Mouse (Mus musculus) ES-E14 (cell line): ENCODE results near the gene Trappc6a. TPM values are rescaled to one million over a fixed set of nuclear protein-coding genes. Genes with fewer than 3 reads are reported as not detected.

ENCODE experiments used
- DNase-seq: peaks from one replicate; pipeline ENCODE4 v3.0.0-alpha.2; 2013; ENCODE audit warnings: low read depth, low spot score
- H3K27ac ChIP-seq: 2 replicates; pipeline ENCODE4 v1.5.1; 2012; ENCODE audit warnings: low read depth, mild to moderate bottlenecking, low read length, moderate library complexity, mixed read lengths; ENCODE audit not compliant: poor library complexity, insufficient read depth, severe bottlenecking
- H3K36me3 ChIP-seq: 2 replicates; pipeline ENCODE4 v1.6.1; 2012; ENCODE audit warnings: mild to moderate bottlenecking, low read length, moderate library complexity, mixed read lengths; ENCODE audit not compliant: control insufficient read depth, poor library complexity, insufficient read depth, severe bottlenecking
- H3K4me1 ChIP-seq, 2 experiments: fragments of 150-350 bp in 1 of 2; sonication (generic) in 1 of 2; 2 replicates each; pipeline ENCODE4 v1.6.1; 2012; ENCODE audit warnings: low read length in 2 of 2, mild to moderate bottlenecking in 1 of 2, mixed read lengths in 1 of 2; ENCODE audit not compliant: control insufficient read depth in 2 of 2, insufficient read depth in 2 of 2, poor library complexity in 1 of 2
- H3K4me3 ChIP-seq, 2 experiments: fragments of 150-350 bp in 1 of 2; sonication (generic) in 1 of 2; 2 replicates each; pipeline ENCODE4 v1.5.1; 2012; ENCODE audit warnings: low read length in 2 of 2, low read depth in 1 of 2, mild to moderate bottlenecking in 1 of 2, mixed read lengths in 1 of 2; ENCODE audit not compliant: insufficient read depth in 1 of 2, poor library complexity in 1 of 2, severe bottlenecking in 1 of 2
- H3K9ac ChIP-seq: 2 replicates; pipeline ENCODE4 v1.6.1; 2012; ENCODE audit warnings: low read depth, mild to moderate bottlenecking, low read length, mixed read lengths; ENCODE audit not compliant: poor library complexity, insufficient read depth, severe bottlenecking
- H3K9me3 ChIP-seq: fragments of 150-350 bp; sonication (generic); 2 replicates; pipeline ENCODE4 v1.6.1; 2012; ENCODE audit warnings: low read depth, mild to moderate bottlenecking, low read length; ENCODE audit not compliant: control insufficient read depth, insufficient read depth
- CHD2 ChIP-seq: IDR thresholded peaks from 2 replicates; pipeline ENCODE4 v1.6.1; 2014; ENCODE audit warnings: mild to moderate bottlenecking, low read depth, low read length, inconsistent platforms
- HCFC1 ChIP-seq: IDR thresholded peaks from 2 replicates; pipeline ENCODE4 v1.6.1; 2012; ENCODE audit warnings: low read length, inconsistent platforms, borderline replicate concordance; ENCODE audit not compliant: insufficient read depth
- MAFK ChIP-seq: IDR thresholded peaks from 2 replicates; pipeline ENCODE4 v1.6.1; 2014; ENCODE audit warnings: mild to moderate bottlenecking, low read depth, low read length, inconsistent platforms; ENCODE audit not compliant: insufficient read depth
- ZC3H11A ChIP-seq: IDR thresholded peaks from 2 replicates; pipeline ENCODE4 v1.6.1; 2012; ENCODE audit warnings: low read depth, mild to moderate bottlenecking, inconsistent platforms, low read length, borderline replicate concordance
- ZNF384 ChIP-seq: IDR thresholded peaks from 2 replicates; pipeline ENCODE4 v1.6.1; 2012; ENCODE audit warnings: low read depth, low read length, inconsistent platforms
- in situ Hi-C, 2 experiments: fragments of 600-800 bp; cut with MboI; formaldehyde crosslinking; loops; one replicate each; pipeline ENCODE4 v1.15.1; 2025; ENCODE audit warnings: low sequenced_read_pairs in 2 of 2, inconsistent platforms in 1 of 2; ENCODE audit not compliant: unreplicated experiment in 2 of 2
- total RNA-seq: library from RNA; depleted of rRNA; stranded (reverse); fragments of 300-350 nt; gene quantifications from 2 replicates; pipeline ENCODE4 v1.2.3, GENCODE M21; 2012; rRNA removed

Gene Trappc6a
- total RNA-seq, 1 experiment, result 33.2 TPM

DNA sequence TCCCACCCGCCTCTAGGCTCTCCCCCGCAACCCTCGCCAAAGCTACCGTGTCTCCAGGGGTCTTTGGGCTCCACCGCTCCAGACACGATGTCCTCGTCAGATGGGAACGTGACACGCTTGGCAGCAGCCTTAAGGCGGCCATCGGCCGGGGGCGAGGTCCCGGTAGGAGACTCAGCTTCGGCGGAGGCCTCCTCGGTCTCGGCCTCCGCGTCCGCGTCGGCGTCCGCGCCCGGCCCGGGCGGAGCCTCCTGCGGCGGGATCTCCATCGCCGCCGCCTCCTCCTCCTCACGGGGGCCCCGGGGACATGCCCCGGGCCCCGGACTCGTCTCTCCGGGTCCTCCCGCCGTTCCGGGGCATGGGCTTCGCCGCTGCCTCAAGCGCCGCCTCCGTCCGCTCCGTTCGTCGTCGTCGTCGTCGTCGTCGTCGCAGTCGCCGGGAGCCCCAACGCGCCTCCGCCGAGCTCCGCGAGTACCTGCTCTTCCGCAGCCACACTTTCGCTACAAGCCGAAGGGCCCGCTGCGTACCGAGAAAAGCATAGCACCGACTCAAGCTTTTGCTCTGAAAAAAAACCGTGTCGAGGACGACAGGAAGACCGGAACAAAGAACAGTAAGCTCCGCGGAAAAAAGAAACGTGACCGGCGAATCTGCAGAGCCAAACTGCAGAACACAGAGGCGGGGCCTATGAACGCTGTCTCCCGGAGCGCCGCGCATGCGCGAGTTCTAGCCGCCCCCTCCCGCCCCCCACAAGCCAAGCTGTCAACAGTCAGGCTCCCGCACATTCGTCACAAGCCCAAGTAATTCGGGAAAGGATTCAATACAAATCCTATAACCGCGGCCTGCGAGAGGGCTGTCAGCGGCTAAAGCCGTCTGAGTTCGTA, 53.8 kb downstream of the Trappc6a start:
- no peak for TF ChIP-seq MAFK
- peak; percentile 72; the same call in 1 of the 2 replicates for TF ChIP-seq HCFC1
- TF ChIP-seq ZNF384, result no peak
- no peak for TF ChIP-seq CHD2
- TF ChIP-seq ZC3H11A, result peak; percentile 100

DNA sequence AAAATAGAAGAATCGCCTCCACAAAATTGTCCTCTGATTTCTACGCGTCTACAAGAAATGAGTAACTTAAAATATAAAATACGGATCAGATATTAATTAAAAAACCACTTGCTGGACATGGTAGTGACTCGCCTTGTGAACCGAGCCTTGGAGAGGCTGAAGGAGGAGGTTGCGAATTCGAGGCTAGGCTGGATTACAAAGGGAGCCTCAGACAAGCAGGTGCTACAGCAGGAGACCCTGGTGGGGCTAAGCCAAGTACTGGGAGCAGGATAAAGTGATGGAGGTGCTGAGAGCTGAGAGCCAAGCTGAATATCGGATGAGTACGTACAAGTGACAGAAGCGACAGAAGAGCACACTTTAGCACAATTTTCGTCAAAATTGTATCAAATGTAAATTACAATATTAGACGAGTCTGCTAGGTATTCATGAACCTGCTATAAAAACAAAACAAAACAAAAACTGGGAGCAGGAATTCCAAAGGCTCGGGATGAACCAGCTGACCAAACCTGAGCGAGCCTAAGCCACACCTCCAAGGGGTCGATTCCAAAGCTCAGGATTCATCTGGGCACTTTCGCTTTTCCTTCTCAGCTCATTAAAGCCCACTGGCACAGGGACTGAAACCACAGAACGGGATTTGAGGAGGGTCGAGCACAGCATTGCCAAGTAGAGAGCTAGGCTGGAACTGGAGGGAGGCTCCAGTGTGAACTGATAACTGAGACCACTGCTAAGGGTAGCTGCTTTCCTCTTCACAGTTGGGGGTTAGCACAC, 54.6 kb downstream of the Trappc6a start, which contains the start of gene Ppp1r37:
Gene Ppp1r37 (minus strand): TSS at position 434 of the 768 bp plus-strand sequence.
- Histone ChIP-seq H3K9me3 (no peaks in the 10 kb centered on the region), H3K36me3 (peaks cover 17% of the 10 kb centered on the region), H3K9ac (peak within 1 kb of the TSS; percentile 90), H3K4me1 (peaks cover 2 to 7% of the 10 kb centered on the region in 2 experiments; a peak in 1 of 4 replicates), H3K27ac (0 out of 2 replicates have a peak within 1 kb of the TSS, but pooled peaks have one; percentile 41), H3K4me3 (peak within 1 kb of the TSS; percentile 81 to 92)
- TF ChIP-seq ZC3H11A (no peak), MAFK (no peak), CHD2 (no peak), ZNF384 (no peak), HCFC1 (no peak)
- no peak for DNase-seq
- in situ Hi-C loops, result no loop called here

More for the DNA sequence above, 53.8 kb downstream of the Trappc6a start:
- H3K4me1 ChIP-seq, result peaks cover 2 to 8% of the 10 kb centered on the region in 2 experiments; a peak in 1 of 4 replicates
- H3K36me3 ChIP-seq, result peaks cover 22% of the 10 kb centered on the region
- in situ Hi-C loops, result no loop called here
- peak; percentile 75 for DNase-seq
- H3K4me3 ChIP-seq, result peak overlapping the region; percentile 81 to 92
- H3K9me3 ChIP-seq, result no peaks in the 10 kb centered on the region
- H3K27ac ChIP-seq, result 0 out of 2 replicates have a peak overlapping the region, but pooled peaks have one; percentile 41
- H3K9ac ChIP-seq, result peak overlapping the region; percentile 90

DNA sequence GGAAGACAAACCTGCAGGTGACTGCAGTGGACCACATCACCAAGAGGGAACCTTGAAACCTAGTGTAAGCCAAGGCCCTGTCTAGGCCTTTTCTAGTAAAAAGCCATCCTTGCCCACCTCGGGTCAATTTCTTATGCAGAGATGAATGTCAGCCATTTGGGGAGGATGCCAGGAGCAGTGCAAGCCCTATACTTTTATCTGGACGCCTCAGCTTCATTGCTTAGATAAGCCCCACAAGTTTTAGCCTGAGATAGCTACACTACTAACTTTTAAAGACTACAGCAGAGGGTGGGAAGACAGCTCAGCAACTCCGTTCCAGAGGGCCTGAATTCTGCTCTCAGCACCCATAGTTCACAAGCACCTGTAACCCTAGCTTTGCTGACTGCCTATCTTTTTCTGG, 55.7 kb downstream of the Trappc6a start:
- H3K4me1 ChIP-seq, result peaks cover under 1 to 9% of the 10 kb centered on the region in 2 experiments; a peak in 2 of 4 replicates
- H3K9ac ChIP-seq, result no peak overlapping the region
- H3K36me3 ChIP-seq, result peaks cover 15% of the 10 kb centered on the region
- no peak for DNase-seq
- TF ChIP-seq ZNF384, result no peak
- TF ChIP-seq ZC3H11A, result no peak
- TF ChIP-seq HCFC1, result no peak
- TF ChIP-seq MAFK, result no peak
- no peak for TF ChIP-seq CHD2
- no peak overlapping the region for H3K27ac ChIP-seq
- H3K9me3 ChIP-seq, result no peaks in the 10 kb centered on the region
- no peak overlapping the region for H3K4me3 ChIP-seq
- in situ Hi-C loops, result no loop called here

DNA sequence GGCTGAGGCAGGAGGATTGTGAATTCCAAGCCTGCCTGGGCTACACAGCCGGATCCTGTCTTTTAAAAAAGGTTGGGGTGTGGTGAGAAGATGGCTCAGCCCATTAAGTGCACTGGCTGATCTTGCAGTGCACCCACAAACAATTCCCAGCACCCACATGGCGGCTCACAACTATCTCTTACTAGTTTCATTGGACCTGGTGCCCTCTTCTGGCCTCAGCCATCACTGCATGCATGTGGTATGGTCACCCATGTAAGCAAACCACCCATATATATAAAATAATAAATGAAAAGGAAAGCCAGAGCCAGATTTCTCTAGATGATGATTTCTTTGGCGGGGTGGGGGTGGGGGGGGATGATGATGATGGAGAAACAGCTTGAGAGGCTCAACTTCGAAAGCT, 56.3 kb downstream of the Trappc6a start:
- Histone ChIP-seq H3K4me3 (no peak overlapping the region), H3K36me3 (peaks cover 15% of the 10 kb centered on the region), H3K9ac (no peak overlapping the region), H3K27ac (no peak overlapping the region), H3K4me1 (peaks cover 0 to 9% of the 10 kb centered on the region in 2 experiments; a peak in 3 of 4 replicates), H3K9me3 (no peaks in the 10 kb centered on the region)
- no peak for DNase-seq
- TF ChIP-seq HCFC1, result no peak
- TF ChIP-seq ZNF384, result no peak
- no peak for TF ChIP-seq MAFK
- no peak for TF ChIP-seq ZC3H11A
- TF ChIP-seq CHD2, result no peak
- in situ Hi-C loops, result no loop called here

Other genes starting within 250 kb of the Trappc6a start
- 92.5 and 108 TPM in 2 replicates for gene Vasp, start 236.6 kb upstream of the Trappc6a start, total RNA-seq
- 2.9 and 9.7 TPM in 2 replicates for gene Ppm1n, start 228.3 kb upstream of the Trappc6a start, total RNA-seq
- 9.9 and 10.8 TPM in 2 replicates for gene Rtn2, start 225.8 kb upstream of the Trappc6a start, total RNA-seq
- 5.8 and 6.3 TPM in 2 replicates for gene Fosb, start 198.3 kb upstream of the Trappc6a start, total RNA-seq
- gene Ercc1, start 163.6 kb upstream of the Trappc6a start, total RNA-seq, result 48.0 and 53.2 TPM in 2 replicates
- 18.3 and 26.7 TPM in 2 replicates for gene Cd3eap, start 148.9 kb upstream of the Trappc6a start, total RNA-seq
- 5.3 and 7.4 TPM in 2 replicates for gene Ppp1r13l, start 148.6 kb upstream of the Trappc6a start, total RNA-seq
- gene Ercc2, start 126.4 kb upstream of the Trappc6a start, total RNA-seq, result 38.8 and 62.6 TPM in 2 replicates
- 10.1 and 19.5 TPM in 2 replicates for gene Klc3, start 104.3 kb upstream of the Trappc6a start, total RNA-seq
- 0.85 and 1.1 TPM in 2 replicates for gene Ckm, start 103.6 kb upstream of the Trappc6a start, total RNA-seq
- gene Mark4, start 49.6 kb upstream of the Trappc6a start, total RNA-seq, result 9.9 and 10.3 TPM in 2 replicates
- 0.85 and 2.2 TPM in 2 replicates for gene Exoc3l2, start 45.1 kb upstream of the Trappc6a start, total RNA-seq
- gene Bloc1s3, start within 50 bp of the Trappc6a start, total RNA-seq, result 3.1 and 3.4 TPM in 2 replicates
- 0.54 and 0.79 TPM in 2 replicates for gene Nkpd1, start 9.4 kb downstream of the Trappc6a start, total RNA-seq
- 25.3 and 37.7 TPM in 2 replicates for gene Ppp1r37, start 54.7 kb downstream of the Trappc6a start, total RNA-seq
- gene Zfp296, start 68.9 kb downstream of the Trappc6a start, total RNA-seq, result 32.2 and 35.3 TPM in 2 replicates
- 42.1 and 54.2 TPM in 2 replicates for gene Gemin7, start 69.2 kb downstream of the Trappc6a start, total RNA-seq
- 52.7 and 83.4 TPM in 2 replicates for gene Clasrp, start 96.1 kb downstream of the Trappc6a start, total RNA-seq
- 13.9 and 15.1 TPM in 2 replicates for gene Relb, start 121.0 kb downstream of the Trappc6a start, total RNA-seq
- 129 and 156 TPM in 2 replicates for gene Clptm1, start 156.6 kb downstream of the Trappc6a start, total RNA-seq
- gene Apoc2, start 169.5 kb downstream of the Trappc6a start, total RNA-seq, result not detected in 2 replicates
- gene Gm44805, start 173.0 kb downstream of the Trappc6a start, total RNA-seq, result 0.48 TPM in 1 of 2 replicates, not detected in the other
- 0.27 and 0.48 TPM in 2 replicates for gene Apoc4, start 173.1 kb downstream of the Trappc6a start, total RNA-seq
- gene Apoc1, start 184.3 kb downstream of the Trappc6a start, total RNA-seq, result 72.3 and 106 TPM in 2 replicates
- 683 and 2,144 TPM in 2 replicates for gene Apoe, start 190.8 kb downstream of the Trappc6a start, total RNA-seq
- 342 and 366 TPM in 2 replicates for gene Tomm40, start 207.0 kb downstream of the Trappc6a start, total RNA-seq
- 241 and 392 TPM in 2 replicates for gene Nectin2, start 242.1 kb downstream of the Trappc6a start, total RNA-seq